Mouse (Mus musculus) gastrocnemius, postnatal 14 days (tissue): ENCODE measurements around the gene Gm21671. TPM values are rescaled to one million over a fixed set of nuclear protein-coding genes. Genes with fewer than 3 reads are reported as not detected.
"Not testable (repeated sequence)": the region's sequence is repeated elsewhere in the genome, so short reads cannot be mapped to it uniquely, and the experiment has no call there.

Source experiments
- DNase-seq: peaks from one replicate; pipeline ENCODE4 v3.0.0; 2021; ENCODE audit warnings: mixed read lengths
- intact Hi-C: fragments of 180-260 bp; cut with DNase I; formaldehyde crosslinking; loops from one replicate; pipeline ENCODE4 v1.15.1; 2025; ENCODE audit warnings: low total_unique reads
- long read RNA-seq, 2 experiments: library from polyadenylated mRNA; stranded (forward); transcript quantifications; one replicate each; pipeline ENCODE4 v2.0.0; 2021
- total RNA-seq, 2 experiments: library from RNA; stranded (reverse); gene quantifications; 2 replicates each; pipeline ENCODE4 v1.2.3; 2021

Gene Gm21671
- not detected for total RNA-seq
- long read RNA-seq, experiment 1: 0 reads
- long read RNA-seq, experiment 2: 0 reads

GRCm38 (mm10) chr5:25954317-25954716, at the start of gene Gm21671:
Gene Gm21671, minus strand, starts transcription at chr5:25954417.
- DNase-seq, intact Hi-C loops: not testable (repeated sequence)

- DNase-seq, intact Hi-C loops: not testable (repeated sequence)
Observed at GRCm38 (mm10) chr5:25988550-25988949, 34.3 kb upstream of the Gm21671 start, which contains the start of gene Gm21698. Gene Gm21698, minus strand, starts transcription at chr5:25988650.

GRCm38 (mm10) chr5:25972563-25972962, 18.3 kb upstream of the Gm21671 start, which contains the start of gene Gm21680:
Gene Gm21680, minus strand, starts transcription at chr5:25972663.
- DNase-seq, intact Hi-C loops: not testable (repeated sequence)

GRCm38 (mm10) chr5:25957050-25957449, 2.8 kb upstream of the Gm21671 start:
- intact Hi-C loops, DNase-seq: not testable (repeated sequence)

- DNase-seq, intact Hi-C loops: not testable (repeated sequence)
Observed at GRCm38 (mm10) chr5:25956611-25957010, 2.4 kb upstream of the Gm21671 start.

GRCm38 (mm10) chr5:25945391-25945790, 8.8 kb downstream of the Gm21671 start:
- not testable (repeated sequence) for DNase-seq

GRCm38 (mm10) chr5:25942281-25942680, 11.9 kb downstream of the Gm21671 start, which contains the start of gene Gm21663:
Gene Gm21663, minus strand, starts transcription at chr5:25942381.
- intact Hi-C loops, DNase-seq: not testable (repeated sequence)

More at GRCm38 (mm10) chr5:25945391-25945790, 8.8 kb downstream of the Gm21671 start:
- intact Hi-C loops: not testable (repeated sequence)

Other genes starting within 250 kb of the Gm21671 start
- gene Xrcc2, start 248.6 kb downstream of the Gm21671 start, total RNA-seq: 1 to 10 TPM; 1.6 to 1.8 TPM
- gene Actr3b, start 194.4 kb downstream of the Gm21671 start, total RNA-seq: 1 to 10 TPM; 1.1 to 1.5 TPM
- not detected for gene Gm21663, start 12.0 kb downstream of the Gm21671 start, total RNA-seq
- gene Gm21680, start 18.2 kb upstream of the Gm21671 start, total RNA-seq: not detected
- not detected for gene Gm21698, start 34.2 kb upstream of the Gm21671 start, total RNA-seq
- gene Gm1979, start 50.4 kb upstream of the Gm21671 start, total RNA-seq: not detected
- gene Gm5862, start 68.5 kb upstream of the Gm21671 start, total RNA-seq: not detected
- not detected for gene Speer4a, start 85.1 kb upstream of the Gm21671 start, total RNA-seq
- not detected for gene Gm7347, start 104.2 kb upstream of the Gm21671 start, total RNA-seq
- gene Gm10471, start 134.9 kb upstream of the Gm21671 start, total RNA-seq: not detected
- not detected for gene 5031410I06Rik, start 150.9 kb upstream of the Gm21671 start, total RNA-seq
- gene Gm10220, start 167.0 kb upstream of the Gm21671 start, total RNA-seq: not detected